Mouse (Mus musculus) limb, embryonic 10.5 days (tissue): ENCODE results near the gene Gimap9. TPM values are rescaled to one million over a fixed set of nuclear protein-coding genes. Genes with fewer than 3 reads are reported as not detected.

Experiments
- DNase-seq: peaks from one replicate; pipeline ENCODE4 v3.0.0-alpha.2; 2017; ENCODE audit warnings: low spot score
- H3K27ac ChIP-seq: fragments of 300-500 bp; sonication (generic); 2 replicates; pipeline ENCODE4 v1.5.1; 2016; ENCODE audit warnings: mild to moderate bottlenecking
- H3K27me3 ChIP-seq: fragments of 300-500 bp; sonication (generic); 2 replicates; pipeline ENCODE4 v1.6.1; 2016; ENCODE audit warnings: low read depth, mild to moderate bottlenecking; ENCODE audit not compliant: poor library complexity, severe bottlenecking
- H3K36me3 ChIP-seq: fragments of 300-500 bp; sonication (generic); 2 replicates; pipeline ENCODE4 v1.6.1; 2016; ENCODE audit warnings: mild to moderate bottlenecking, moderate library complexity
- H3K4me1 ChIP-seq: fragments of 300-500 bp; sonication (generic); 2 replicates; pipeline ENCODE4 v1.6.1; 2016
- H3K4me3 ChIP-seq: fragments of 300-500 bp; sonication (generic); 2 replicates; pipeline ENCODE4 v1.5.1; 2016; ENCODE audit warnings: mild to moderate bottlenecking, moderate library complexity
- H3K9me3 ChIP-seq: fragments of 300-500 bp; sonication (generic); replicated peaks from 2 replicates; pipeline ENCODE4 v1.6.1; 2016; ENCODE audit warnings: mild to moderate bottlenecking
- WGBS: fragments of 180-500 bp; shearing (Covaris S2); methylation state at CpG from one replicate; pipeline ENCODE4 v1.1.7; 2016; 5-methylcytosine and 5-hydroxymethylcytosine counted together
- polyA plus RNA-seq: library from polyadenylated mRNA; unstranded; fragments of >200 nt; fragmentation: Nextera tagmentation; extraction: Ambion mirVana; gene quantifications from 2 replicates; pipeline ENCODE4 v1.2.1, GENCODE M21; 2016

Gene Gimap9
- polyA plus RNA-seq = 3.9 and 4.1 TPM in 2 replicates

- Histone ChIP-seq H3K36me3 (no peaks in the 10 kb centered on the region), H3K4me1 (peaks cover 7% of the 10 kb centered on the region), H3K9me3 (no peaks in the 10 kb centered on the region), H3K4me3 (peak within 1 kb of the TSS; percentile 35), H3K27ac (peak within 1 kb of the TSS; percentile 48), H3K27me3 (no peaks in the 10 kb centered on the region)
- DNase-seq = no peak
- WGBS = 35% methylated on average over 12 of the region's 13 CpGs
Observed at GRCm38 (mm10) chr6:48675931-48676859, at the start of gene Gimap9. Gene Gimap9, plus strand, starts transcription at chr6:48676129.

- H3K27ac ChIP-seq = peak within 1 kb of the TSS; percentile 32
- H3K4me1 ChIP-seq = peaks cover 35% of the 10 kb centered on the region
- peaks cover 6% of the 10 kb centered on the region for H3K36me3 ChIP-seq
- 39% methylated on average over 8 of the region's 8 CpGs for WGBS
- H3K9me3 ChIP-seq = no peaks in the 10 kb centered on the region
- DNase-seq = no peak
- peak within 1 kb of the TSS; percentile 58 for H3K4me3 ChIP-seq
- H3K27me3 ChIP-seq = peaks cover 58% of the 10 kb centered on the region
Observed at GRCm38 (mm10) chr6:48626464-48626863, 49.5 kb upstream of the Gimap9 start, which contains the start of gene AI854703. Gene AI854703, plus strand, starts transcription at chr6:48626764.

- Histone ChIP-seq H3K9me3 (no peaks in the 10 kb centered on the region), H3K27ac (peak overlapping the region; percentile 32), H3K36me3 (peaks cover 1% of the 10 kb centered on the region; the same call in 1 of the 2 replicates), H3K4me3 (peak overlapping the region; percentile 58), H3K4me1 (peaks cover 35% of the 10 kb centered on the region), H3K27me3 (peaks cover 63% of the 10 kb centered on the region)
- under 1% methylated on average over 32 of the region's 32 CpGs for WGBS
- peak; percentile 74 for DNase-seq
Observed at GRCm38 (mm10) chr6:48626984-48627383, 48.9 kb upstream of the Gimap9 start.

DNA sequence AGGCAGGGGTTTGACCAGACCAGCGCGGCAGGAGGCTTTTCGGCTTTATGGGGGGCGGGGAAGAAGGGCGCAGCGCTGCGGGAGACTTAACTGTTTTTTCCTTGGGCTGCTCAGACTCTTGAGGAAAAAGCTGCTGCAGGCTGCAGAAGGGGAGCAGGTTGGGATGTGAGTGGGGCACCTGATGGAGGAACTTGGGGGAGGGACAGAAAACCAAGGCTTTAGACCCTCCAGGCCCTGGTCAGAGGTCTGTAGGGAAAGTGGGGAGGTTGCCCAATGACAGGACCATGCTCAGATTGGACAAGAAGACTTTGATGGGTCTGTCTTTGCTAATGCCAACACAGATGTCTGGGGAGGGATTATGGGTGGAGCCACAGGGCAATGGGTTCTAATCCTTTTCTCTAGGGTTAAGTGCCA lies 48.4 kb upstream of the Gimap9 start:
- H3K27ac ChIP-seq = peak overlapping the region; percentile 32

DNA sequence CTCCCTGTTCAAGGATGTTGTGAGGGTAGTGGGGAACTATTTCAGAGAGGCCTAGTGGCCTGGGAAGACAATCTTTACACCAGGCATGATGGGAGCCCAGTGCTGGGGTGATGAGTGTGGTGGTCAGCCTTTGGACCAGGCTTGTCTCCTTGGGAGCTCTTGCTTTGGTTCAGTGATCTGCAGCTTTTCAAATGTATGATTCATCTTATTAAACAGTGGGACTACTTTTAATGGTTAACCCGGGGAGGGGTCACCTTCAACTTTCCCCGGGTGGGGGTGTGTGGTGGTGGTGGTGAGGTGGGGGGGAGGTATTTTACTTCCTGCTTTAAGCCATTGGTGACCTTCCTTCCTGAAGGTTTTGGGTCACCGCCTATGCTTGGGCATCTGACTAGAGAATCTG lies 47.6 kb upstream of the Gimap9 start:
- Histone ChIP-seq H3K27ac (no peak overlapping the region), H3K36me3 (no peaks in the 10 kb centered on the region; the same call in 1 of the 2 replicates), H3K9me3 (no peaks in the 10 kb centered on the region), H3K27me3 (peaks cover 67% of the 10 kb centered on the region), H3K4me3 (no peak overlapping the region), H3K4me1 (peaks cover 35% of the 10 kb centered on the region)
- 82% methylated on average over 3 of the region's 3 CpGs for WGBS
- DNase-seq = no peak

More for the DNA sequence above, 48.4 kb upstream of the Gimap9 start:
- H3K4me1 ChIP-seq = peaks cover 35% of the 10 kb centered on the region
- H3K4me3 ChIP-seq = peak overlapping the region; percentile 58
- no peaks in the 10 kb centered on the region; the same call in 1 of the 2 replicates for H3K36me3 ChIP-seq
- no peaks in the 10 kb centered on the region for H3K9me3 ChIP-seq
- peaks cover 67% of the 10 kb centered on the region for H3K27me3 ChIP-seq
- no peak for DNase-seq
- 3% methylated on average over 7 of the region's 7 CpGs for WGBS

- WGBS = 11% methylated on average over 54 of the region's 54 CpGs
- Histone ChIP-seq H3K36me3 (no peaks in the 10 kb centered on the region; the same call in 1 of the 2 replicates), H3K27ac (peak overlapping the region; percentile 75), H3K27me3 (peaks cover 67% of the 10 kb centered on the region), H3K4me3 (peak overlapping the region; percentile 52), H3K4me1 (peaks cover 35% of the 10 kb centered on the region), H3K9me3 (no peaks in the 10 kb centered on the region)
- DNase-seq = peak; percentile 56
Observed at GRCm38 (mm10) chr6:48628808-48629660, 46.9 kb upstream of the Gimap9 start.

- H3K4me3 ChIP-seq = peak overlapping the region; percentile 52
- peaks cover 35% of the 10 kb centered on the region for H3K4me1 ChIP-seq
- peak; percentile 45 for DNase-seq
- no peaks in the 10 kb centered on the region; the same call in 1 of the 2 replicates for H3K36me3 ChIP-seq
- peak overlapping the region; percentile 75 for H3K27ac ChIP-seq
- H3K27me3 ChIP-seq = peaks cover 71% of the 10 kb centered on the region
- 16% methylated on average over 13 of the region's 13 CpGs for WGBS
- H3K9me3 ChIP-seq = no peaks in the 10 kb centered on the region
Observed at GRCm38 (mm10) chr6:48629661-48630034, 46.3 kb upstream of the Gimap9 start.

- Histone ChIP-seq H3K4me3 (no peak overlapping the region), H3K27me3 (peaks cover 62% of the 10 kb centered on the region), H3K9me3 (no peaks in the 10 kb centered on the region), H3K36me3 (no peaks in the 10 kb centered on the region; the same call in 1 of the 2 replicates), H3K27ac (no peak overlapping the region), H3K4me1 (peaks cover 36% of the 10 kb centered on the region)
- no peak for DNase-seq
- WGBS = 90% methylated on average over 8 of the region's 8 CpGs
Observed at GRCm38 (mm10) chr6:48630831-48631230, 45.1 kb upstream of the Gimap9 start.

GRCm38 (mm10) chr6:48635105-48635504 lies 40.8 kb upstream of the Gimap9 start:
- Histone ChIP-seq H3K9me3 (no peaks in the 10 kb centered on the region), H3K4me1 (peaks cover 20% of the 10 kb centered on the region), H3K4me3 (no peak overlapping the region), H3K36me3 (no peaks in the 10 kb centered on the region), H3K27me3 (peaks cover 27% of the 10 kb centered on the region), H3K27ac (no peak overlapping the region)
- DNase-seq = no peak
- WGBS = 90% methylated on average over 2 of the region's 2 CpGs

DNA sequence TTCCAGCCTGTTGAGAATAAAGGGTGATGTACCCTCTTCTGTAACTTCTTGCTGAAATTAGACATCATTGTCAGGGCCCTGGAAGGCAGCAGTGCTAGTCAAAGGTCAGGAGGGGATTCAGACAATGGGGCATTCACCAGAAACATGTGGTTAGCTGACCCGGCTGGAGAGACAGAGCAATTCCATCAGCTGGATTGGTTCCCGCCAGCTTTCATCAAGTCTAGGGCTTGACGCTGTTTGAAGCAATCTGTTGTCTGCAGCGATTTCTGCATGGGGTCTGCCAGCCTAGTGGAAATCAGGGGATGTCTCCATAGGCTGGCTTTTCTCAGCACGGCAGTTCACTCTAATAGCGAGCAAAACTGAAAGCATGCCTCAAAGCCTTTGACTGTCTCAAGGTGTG lies 39.4 kb upstream of the Gimap9 start:
- peaks cover 13% of the 10 kb centered on the region; the same call in 1 of the 2 replicates for H3K27me3 ChIP-seq
- DNase-seq = no peak
- no peaks in the 10 kb centered on the region for H3K36me3 ChIP-seq

GRCm38 (mm10) chr6:48637811-48638500 lies 38.0 kb upstream of the Gimap9 start:
- Histone ChIP-seq H3K4me1 (peaks cover 18% of the 10 kb centered on the region), H3K27me3 (0 out of 2 replicates have a peak, but pooled peaks cover 4% of the 10 kb centered on the region), H3K4me3 (no peak overlapping the region), H3K36me3 (no peaks in the 10 kb centered on the region), H3K9me3 (no peaks in the 10 kb centered on the region), H3K27ac (peak overlapping the region; percentile 23; the same call in 1 of the 2 replicates)
- DNase-seq = no peak
- 78% methylated on average over 6 of the region's 6 CpGs for WGBS

More for the DNA sequence above, 39.4 kb upstream of the Gimap9 start:
- peaks cover 18% of the 10 kb centered on the region for H3K4me1 ChIP-seq
- 66% methylated on average over 6 of the region's 6 CpGs for WGBS
- no peaks in the 10 kb centered on the region for H3K9me3 ChIP-seq
- no peak overlapping the region for H3K4me3 ChIP-seq
- H3K27ac ChIP-seq = no peak overlapping the region

DNA sequence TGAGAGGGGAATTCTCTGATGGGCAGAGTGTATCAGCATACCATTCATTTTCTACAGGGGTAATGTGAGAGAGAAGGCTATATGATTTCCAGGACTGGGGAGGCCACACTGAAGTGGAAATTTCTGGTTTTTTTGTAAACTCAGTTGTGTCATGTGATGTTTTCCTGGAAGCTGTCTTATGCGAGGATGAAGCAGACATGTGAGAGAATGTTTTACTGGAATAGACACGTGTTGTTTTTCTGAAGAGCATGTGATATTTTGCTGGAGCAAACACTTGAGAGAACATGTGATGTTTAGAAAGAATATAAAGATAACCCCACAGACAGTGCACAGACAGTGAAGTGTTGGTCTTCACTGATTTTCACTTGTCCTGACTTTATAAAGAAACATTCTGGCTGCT lies 37.4 kb upstream of the Gimap9 start:
- Histone ChIP-seq H3K4me1 (peaks cover 18% of the 10 kb centered on the region), H3K36me3 (no peaks in the 10 kb centered on the region), H3K27ac (no peak overlapping the region), H3K4me3 (no peak overlapping the region), H3K9me3 (no peaks in the 10 kb centered on the region), H3K27me3 (0 out of 2 replicates have a peak, but pooled peaks cover 4% of the 10 kb centered on the region)
- DNase-seq = no peak
- WGBS = 82% methylated on average over 2 of the region's 2 CpGs
